25 mouse cellular contexts compared by ENCODE assay signal in the genomic region with DNA sequence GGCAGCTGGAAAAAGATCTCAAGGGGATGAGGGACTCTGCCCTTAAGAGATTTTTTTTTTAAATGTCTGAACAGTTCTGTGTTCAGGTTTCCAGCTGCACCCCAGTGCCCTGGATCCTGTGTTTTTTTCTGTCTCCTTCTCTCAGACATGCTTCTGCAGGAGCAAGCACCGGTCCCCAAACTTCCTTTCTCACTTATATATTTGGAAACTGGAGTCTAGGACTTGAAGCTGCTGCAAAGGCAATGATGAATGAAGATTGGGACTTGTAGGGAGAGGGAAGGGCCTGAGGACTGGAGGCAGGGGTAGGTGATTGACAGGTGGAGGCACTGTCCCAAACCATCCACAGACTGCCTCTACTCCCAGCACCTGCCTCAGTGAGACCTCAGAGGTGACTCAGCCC.
DNase-seq lines count a peak whose midpoint lies in the region; ATAC-seq lines count a peak whose summit lies in the region.
"Had no signal": no experiment of that assay in that cellular context is flagged by ENCODE, and none has a peak within 500 bp of the region (broad histone marks: within the 10 kb centered on the region; RNA-seq: fewer than 3 reads in every experiment).

No protein-coding gene starts in this region.

- no peaks in the 10 kb centered on the region for H3K9me3 ChIP-seq in kidney, embryonic 14.5 days (ENCODE audit: control insufficient read depth, low read length)
- H3K9me3 ChIP-seq: forebrain, embryonic 10.5 days; forebrain, embryonic 13.5 days; heart, embryonic 10.5 days; heart, embryonic 13.5 days; hindbrain, embryonic 12.5 days; hindbrain, embryonic 15.5 days had no signal

- 0 out of 2 replicates have a peak, but pooled peaks cover 3% of the 10 kb centered on the region for H3K4me1 ChIP-seq in kidney, embryonic 14.5 days (ENCODE audit: control insufficient read depth, insufficient read depth, low read length)
- H3K4me1 ChIP-seq: forebrain, embryonic 10.5 days; forebrain, embryonic 13.5 days; hindbrain, embryonic 12.5 days had no signal

- H3K27ac ChIP-seq in kidney, embryonic 14.5 days (ENCODE audit: low read depth, low read length) = no peak overlapping the region
- H3K27ac ChIP-seq: forebrain, embryonic 10.5 days; forebrain, embryonic 13.5 days; heart, adult 2 months; heart, embryonic 10.5 days; heart, embryonic 13.5 days; hindbrain, embryonic 12.5 days; hindbrain, embryonic 15.5 days had no signal

- no peak overlapping the region for H3K4me2 ChIP-seq in kidney, embryonic 14.5 days (replicated peaks; ENCODE audit: low read depth, low read length)
- H3K4me2 ChIP-seq: forebrain, embryonic 13.5 days; heart, embryonic 13.5 days; hindbrain, embryonic 12.5 days; hindbrain, embryonic 15.5 days had no signal

- no peaks in the 10 kb centered on the region for H3K36me3 ChIP-seq in kidney, embryonic 14.5 days (ENCODE audit: control insufficient read depth, insufficient read depth, low read length)
- H3K36me3 ChIP-seq: forebrain, embryonic 10.5 days; G1E; heart, embryonic 10.5 days; heart, embryonic 13.5 days; hindbrain, embryonic 12.5 days; hindbrain, embryonic 15.5 days had no signal

- ATAC-seq in frontal cortex, adult (ENCODE audit: low TSS enrichment) = peak; percentile 66
- no peak for ATAC-seq in kidney, embryonic 14.5 days (ENCODE audit: low FRiP score, low TSS enrichment)
- ATAC-seq: forebrain, embryonic 13.5 days; forebrain, embryonic 16.5 days; Patski had no signal

- intact Hi-C loops in left cerebral cortex, postnatal 36 days (cut with DNase I) = no loop called here
- intact Hi-C loops in left cerebral cortex, postnatal 14 days (cut with DNase I) = no loop called here

- H3K4me3 ChIP-seq in kidney, embryonic 14.5 days (ENCODE audit: low read length) = no peak overlapping the region
- H3K4me3 ChIP-seq: forebrain, embryonic 10.5 days; forebrain, embryonic 13.5 days; heart, adult 2 months; heart, embryonic 10.5 days; heart, embryonic 13.5 days; hindbrain, embryonic 12.5 days; hindbrain, embryonic 15.5 days had no signal

- 77% methylated on average over 1 of the region's 1 CpGs for WGBS in kidney, embryonic 14.5 days

- no peak overlapping the region for H3K9ac ChIP-seq in kidney, embryonic 14.5 days (ENCODE audit: low read depth, low read length)
- H3K9ac ChIP-seq: forebrain, embryonic 13.5 days; heart, embryonic 13.5 days; hindbrain, embryonic 12.5 days; hindbrain, embryonic 15.5 days had no signal

- H3K27me3 ChIP-seq in kidney, embryonic 14.5 days (ENCODE audit: control insufficient read depth, insufficient read depth, low read length) = no peaks in the 10 kb centered on the region
- H3K27me3 ChIP-seq: forebrain, embryonic 13.5 days; heart, embryonic 13.5 days; hindbrain, embryonic 12.5 days; hindbrain, embryonic 15.5 days; Patski had no signal

- DNase-seq in frontal cortex, postnatal 14 days (ENCODE audit: low spot score in 2 of 2) = no peak
- DNase-seq in left cerebral cortex, postnatal 36 days (ENCODE audit: low spot score in 2 of 2) = peak; percentile 13 to 34
- no peak for DNase-seq in left cerebral cortex, postnatal 14 days (ENCODE audit: low spot score in 2 of 2)
- peak; percentile 10 for DNase-seq in right cerebral cortex, adult 18-20 months
- DNase-seq in right cerebral cortex, adult 2 months (ENCODE audit: low spot score in 2 of 2) = no peak
- DNase-seq: adrenal gland, adult 8-10 months; adrenal gland, postnatal 25 days; B cell, adult 2 months; cerebellum, adult 11 months; cerebellum, adult 2 months; cerebellum, adult 9-11 months; cerebellum, postnatal 36 days; gastrocnemius, postnatal 25 days; heart, adult 2 months had no signal

Comparison
In these comparisons a context has a peak if more than half of its experiments do, and no peak if none do; other contexts are left out.
1. DNase-seq: peak in left cerebral cortex, postnatal 36 days (2 of 2) and right cerebral cortex, adult 18-20 months (single experiment); none in frontal cortex, postnatal 14 days (0 of 2), left cerebral cortex, postnatal 14 days (0 of 2) and right cerebral cortex, adult 2 months (0 of 2).